Mouse (Mus musculus): Measurements from ENCODE around the gene Wdr74.
A peak's percentile ranks its signal among the peaks of the same experiment; 100 is the strongest.

GRCm38 (mm10) chr19:8741243-8741869 lies 5.7 kb downstream of the Wdr74 start, which contains the start of gene Stx5a:
- TF ChIP-seq CTCF (IDR thresholded peaks at IDR 0.05; ENCODE audit: low read depth), result 0 out of 2 replicates have a peak, but pooled peaks have one; percentile 15
- peak; percentile 78; the same call in 1 of the 2 replicates for TF ChIP-seq EP300 (IDR thresholded peaks at IDR 0.05; ENCODE audit: low read depth)

Data from liver, postnatal 0 days (tissue).